Mouse (Mus musculus) intestine, postnatal 0 days (tissue): ENCODE measurements at regions not wholly inside any gene's neighbourhood (a gene's known extent, or its start where the extent isn't known, plus 50 kb on each side); places are given as distances from the start of the nearest gene placed in this dataset.

Source experiments
- ATAC-seq: fragments of 200-750 bp; cut with Nextera tagmentation; 2 replicates; pipeline ENCODE4 v1.8.0; 2017; ENCODE audit warnings: mild to moderate bottlenecking, moderate TSS enrichment, moderate library complexity
- H3K27ac ChIP-seq: fragments of 300-500 bp; sonication (generic); 2 replicates; pipeline ENCODE4 v1.5.1; 2014; ENCODE audit warnings: mild to moderate bottlenecking, low read depth, low read length, moderate library complexity
- H3K27me3 ChIP-seq: fragments of 300-500 bp; sonication (generic); replicated peaks from 2 replicates; pipeline ENCODE4 v1.6.1; 2014; ENCODE audit warnings: low read length, mixed read lengths; ENCODE audit not compliant: control insufficient read depth, insufficient read depth
- H3K36me3 ChIP-seq: fragments of 300-500 bp; sonication (generic); 2 replicates; pipeline ENCODE4 v1.6.1; 2014; ENCODE audit warnings: mild to moderate bottlenecking, moderate library complexity; ENCODE audit not compliant: control insufficient read depth, insufficient read depth
- H3K4me1 ChIP-seq: fragments of 300-500 bp; sonication (generic); replicated peaks from 2 replicates; pipeline ENCODE4 v1.6.1; 2014; ENCODE audit warnings: antibody characterized with exemption, low read length, mixed read lengths; ENCODE audit not compliant: control insufficient read depth, insufficient read depth
- H3K4me2 ChIP-seq: fragments of 300-500 bp; sonication (generic); replicated peaks from 2 replicates; pipeline ENCODE4 v1.6.1; 2014; ENCODE audit warnings: low read depth, mild to moderate bottlenecking, moderate library complexity
- H3K4me3 ChIP-seq: fragments of 300-500 bp; sonication (generic); 2 replicates; pipeline ENCODE4 v1.5.1; 2014; ENCODE audit warnings: low read depth, low read length
- H3K9ac ChIP-seq: fragments of 300-500 bp; sonication (generic); 2 replicates; pipeline ENCODE4 v1.6.1; 2014; ENCODE audit warnings: mild to moderate bottlenecking, low read depth, low read length
- H3K9me3 ChIP-seq: fragments of 300-500 bp; sonication (generic); 2 replicates; pipeline ENCODE4 v1.6.1; 2016; ENCODE audit warnings: mixed run types; ENCODE audit not compliant: control insufficient read depth
- CTCF ChIP-seq: sonication (generic); IDR thresholded peaks from 2 replicates; pipeline ENCODE4 v1.5.1; 2016; ENCODE audit warnings: low read depth, mild to moderate bottlenecking, control low read depth, antibody characterized with exemption, moderate library complexity
- WGBS: fragments of 180-500 bp; shearing (Covaris S2); extraction: QIAGEN DNeasy Blood & Tissue Kit; methylation state at CpG from one replicate; pipeline ENCODE4 v1.1.7; 2014; 5-methylcytosine and 5-hydroxymethylcytosine counted together

GRCm38 (mm10) chr1:33174646-33175435, 494.8 kb downstream of the Prim2 start:
- 72% methylated on average over 10 of the region's 10 CpGs for WGBS
- Histone ChIP-seq H3K27ac (no peak overlapping the region), H3K4me1 (no peaks in the 10 kb centered on the region), H3K9ac (no peak overlapping the region), H3K36me3 (no peaks in the 10 kb centered on the region), H3K4me3 (no peak overlapping the region), H3K27me3 (no peaks in the 10 kb centered on the region), H3K9me3 (no peaks in the 10 kb centered on the region), H3K4me2 (no peak overlapping the region)
- no peak for ATAC-seq
- no peak for TF ChIP-seq CTCF

- no peak for TF ChIP-seq CTCF
Observed at GRCm38 (mm10) chr1:33136991-33137390, 532.6 kb downstream of the Prim2 start.

GRCm38 (mm10) chr1:33130351-33130750, 539.2 kb downstream of the Prim2 start:
- no peak overlapping the region for H3K4me2 ChIP-seq
- TF ChIP-seq CTCF: no peak
- WGBS: 85% methylated on average over 1 of the region's 1 CpGs
- H3K4me3 ChIP-seq: no peak overlapping the region
- ATAC-seq: no peak
- no peaks in the 10 kb centered on the region for H3K4me1 ChIP-seq
- no peaks in the 10 kb centered on the region for H3K36me3 ChIP-seq
- H3K9me3 ChIP-seq: no peaks in the 10 kb centered on the region
- no peak overlapping the region for H3K9ac ChIP-seq
- no peaks in the 10 kb centered on the region for H3K27me3 ChIP-seq
- H3K27ac ChIP-seq: no peak overlapping the region

More at GRCm38 (mm10) chr1:33136991-33137390, 532.6 kb downstream of the Prim2 start:
- WGBS: 65% methylated on average over 7 of the region's 7 CpGs
- Histone ChIP-seq H3K4me3 (no peak overlapping the region), H3K27ac (no peak overlapping the region), H3K4me2 (no peak overlapping the region), H3K27me3 (no peaks in the 10 kb centered on the region), H3K9me3 (no peaks in the 10 kb centered on the region), H3K9ac (no peak overlapping the region), H3K36me3 (no peaks in the 10 kb centered on the region), H3K4me1 (no peaks in the 10 kb centered on the region)
- ATAC-seq: no peak

GRCm38 (mm10) chr1:33125062-33125461, 544.5 kb downstream of the Prim2 start:
- Histone ChIP-seq H3K36me3 (no peaks in the 10 kb centered on the region), H3K4me3 (no peak overlapping the region), H3K27me3 (no peaks in the 10 kb centered on the region), H3K4me2 (no peak overlapping the region), H3K4me1 (no peaks in the 10 kb centered on the region), H3K9ac (no peak overlapping the region), H3K27ac (no peak overlapping the region), H3K9me3 (no peaks in the 10 kb centered on the region)
- TF ChIP-seq CTCF: no peak
- 91% methylated on average over 7 of the region's 7 CpGs for WGBS
- ATAC-seq: no peak

- WGBS: 82% methylated on average over 5 of the region's 5 CpGs
- no peak for ATAC-seq
Observed at GRCm38 (mm10) chr1:33106286-33106685, 559.2 kb upstream of the Gm5415 start.

GRCm38 (mm10) chr1:33104296-33104695, 557.2 kb upstream of the Gm5415 start:
- no peak overlapping the region for H3K4me2 ChIP-seq
- H3K27ac ChIP-seq: no peak overlapping the region
- H3K9me3 ChIP-seq: 0 out of 2 replicates have a peak, but pooled peaks cover 6% of the 10 kb centered on the region
- no peak for TF ChIP-seq CTCF
- H3K4me3 ChIP-seq: no peak overlapping the region
- 88% methylated on average over 1 of the region's 1 CpGs for WGBS
- no peak for ATAC-seq
- H3K9ac ChIP-seq: no peak overlapping the region
- no peaks in the 10 kb centered on the region for H3K27me3 ChIP-seq
- no peaks in the 10 kb centered on the region for H3K36me3 ChIP-seq
- no peaks in the 10 kb centered on the region for H3K4me1 ChIP-seq

More at GRCm38 (mm10) chr1:33106286-33106685, 559.2 kb upstream of the Gm5415 start:
- no peaks in the 10 kb centered on the region for H3K36me3 ChIP-seq
- no peak overlapping the region for H3K4me2 ChIP-seq
- H3K9ac ChIP-seq: no peak overlapping the region
- no peaks in the 10 kb centered on the region for H3K27me3 ChIP-seq
- no peak overlapping the region for H3K4me3 ChIP-seq
- no peak for TF ChIP-seq CTCF
- H3K9me3 ChIP-seq: 0 out of 2 replicates have a peak, but pooled peaks cover 6% of the 10 kb centered on the region
- no peak overlapping the region for H3K27ac ChIP-seq
- H3K4me1 ChIP-seq: no peaks in the 10 kb centered on the region
